In genomic region chr4:117325076-117325475, GRCm38 (mm10) we compare ENCODE assay signal across 12 mouse cellular contexts.
"Had no signal": no experiment of that assay in that cellular context is flagged by ENCODE, and none has a peak within 500 bp of the region (broad histone marks: within the 10 kb centered on the region; RNA-seq: fewer than 3 reads in every experiment).

No protein-coding gene starts in this region.

- DNase-seq: retina, postnatal 1 day; right cerebral cortex, adult 18-20 months; right cerebral cortex, postnatal 14 days; right cerebral cortex, postnatal 25 days; right cerebral cortex, postnatal 4 days; spleen, adult 18-20 months; thymus, adult 18-20 months; thymus, adult 2 months; thymus, postnatal 14 days; thymus, postnatal 25 days; thymus, postnatal 36 days; thymus, postnatal 4 days had no signal
